Mouse (Mus musculus): ENCODE measurements at regions not wholly inside any gene's neighbourhood (a gene's known extent, or its start where the extent isn't known, plus 50 kb on each side); places are given as distances from the start of the nearest gene placed in this dataset.

GRCm38 (mm10) chr15:49066367-49066766 lies 4818.3 kb upstream of the Gm7489 start:
- TF ChIP-seq CTCF (conservative IDR thresholded peaks at IDR 0.05; ENCODE audit: insufficient read depth, insufficient read length, low read depth, low read length) (no peak), POLR2A (IDR thresholded peaks at IDR 0.05; ENCODE audit: low read depth, low read length) (no peak)
